Mouse (Mus musculus) lung, adult 2 months (tissue): ENCODE data around the gene Cog5.

Experiments
- CTCF ChIP-seq: fragments of 200-500 bp; IDR thresholded peaks from 2 replicates; pipeline ENCODE4 v1.5.1; 2011; ENCODE audit warnings: mild to moderate bottlenecking, low read length, control low read depth; ENCODE audit not compliant: insufficient read depth
- POLR2A ChIP-seq: fragments of 200-500 bp; IDR thresholded peaks from 2 replicates; pipeline ENCODE4 v1.6.1; 2011; ENCODE audit warnings: low read depth, mild to moderate bottlenecking, control low read depth, low read length, borderline replicate concordance; ENCODE audit errors: extremely low read depth

DNA sequence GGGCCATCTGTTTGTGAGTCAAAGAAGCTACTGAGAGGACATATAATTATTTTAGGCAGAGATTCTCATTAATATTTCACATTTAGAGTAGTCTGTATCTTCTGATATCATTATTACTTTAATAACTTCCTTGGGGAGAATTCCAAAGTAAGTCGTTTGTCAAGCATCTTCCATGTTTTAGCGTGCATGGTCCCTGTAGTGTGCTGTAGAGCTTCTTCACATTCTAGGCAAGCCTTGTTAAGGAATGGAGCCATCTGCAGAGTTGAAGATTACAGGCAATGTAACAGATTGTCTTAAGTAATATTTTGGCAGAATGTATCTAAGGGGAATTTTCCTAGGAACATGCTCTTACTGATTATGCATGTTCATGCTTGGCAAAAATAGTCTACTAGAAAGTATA, 171.8 kb downstream of the Cog5 start:
- TF ChIP-seq POLR2A, result no peak
- no peak for TF ChIP-seq CTCF
